In genomic region chr5:117292547-117292946, GRCm38 (mm10) we compare ENCODE assay signal across 23 mouse cellular contexts. TPM values are rescaled to one million over a fixed set of nuclear protein-coding genes. Genes with fewer than 3 reads are reported as not detected.
DNase-seq lines count a peak whose midpoint lies in the region; ATAC-seq lines count a peak whose summit lies in the region.
"Had no signal": no experiment of that assay in that cellular context is flagged by ENCODE, and none has a peak within 500 bp of the region (broad histone marks: within the 10 kb centered on the region; RNA-seq: fewer than 3 reads in every experiment).

No protein-coding gene starts in this region.

- no peak overlapping the region for H3K4me3 ChIP-seq in kidney, embryonic 15.5 days (replicated peaks)
- H3K4me3 ChIP-seq: embryonic facial prominence, embryonic 15.5 days; forebrain, embryonic 10.5 days; hindbrain, embryonic 13.5 days; limb, embryonic 12.5 days; liver, embryonic 15.5 days; myocyte had no signal

- peak; percentile 67 for DNase-seq in 3134 (ENCODE audit: extremely low read depth, insufficient read length, low spot score)
- DNase-seq in 3T3-L1 (ENCODE audit: low read depth, low spot score): peak; percentile 25
- peak; percentile 95 for DNase-seq in R1 (ENCODE audit: low read depth, low spot score)
- no peak for DNase-seq in left cerebral cortex, postnatal 4 days
- DNase-seq in urinary bladder, adult 2 months (ENCODE audit: low spot score): no peak
- no peak for DNase-seq in B cell, adult 2 months
- no peak for DNase-seq in heart, postnatal 25 days (ENCODE audit: low spot score)
- DNase-seq: adrenal gland, postnatal 25 days; cerebellum, adult 18-20 months; cerebellum, postnatal 25 days; heart, postnatal 10 days; lung, postnatal 14 days; midbrain, embryonic 14.5 days; spleen, adult 18-20 months had no signal

- peaks cover 12% of the 10 kb centered on the region for H3K4me1 ChIP-seq in kidney, embryonic 15.5 days

- no peak overlapping the region for H3K27ac ChIP-seq in kidney, embryonic 15.5 days
- H3K27ac ChIP-seq: embryonic facial prominence, embryonic 15.5 days; forebrain, embryonic 10.5 days; hindbrain, embryonic 13.5 days; limb, embryonic 12.5 days; liver, embryonic 15.5 days had no signal

- H3K9me3 ChIP-seq in kidney, embryonic 15.5 days (replicated peaks): no peaks in the 10 kb centered on the region
- H3K9me3 ChIP-seq: embryonic facial prominence, embryonic 15.5 days; hindbrain, embryonic 13.5 days; liver, embryonic 15.5 days had no signal

- intact Hi-C loops in left cerebral cortex, postnatal 4 days (cut with DNase I): no loop called here
- intact Hi-C loops in heart, postnatal 25 days (cut with DNase I): loop anchor here (5.0 kb wide), 1 partner anchor 200 kb away; no protein-coding TSS in a partner anchor

- H3K27me3 ChIP-seq in kidney, embryonic 15.5 days: no peaks in the 10 kb centered on the region
- H3K27me3 ChIP-seq: embryonic facial prominence, embryonic 15.5 days; hindbrain, embryonic 13.5 days; limb, embryonic 12.5 days; liver, embryonic 15.5 days; Patski had no signal

- ATAC-seq in kidney, embryonic 15.5 days (replicated peaks; ENCODE audit: low FRiP score): peak; percentile 62; the same call in 1 of the 2 replicates
- ATAC-seq: Patski had no signal

- H3K9ac ChIP-seq in kidney, embryonic 15.5 days: no peak overlapping the region
- H3K9ac ChIP-seq: embryonic facial prominence, embryonic 15.5 days; hindbrain, embryonic 13.5 days; limb, embryonic 12.5 days; liver, embryonic 15.5 days had no signal

- H3K36me3 ChIP-seq in kidney, embryonic 15.5 days: no peaks in the 10 kb centered on the region
- H3K36me3 ChIP-seq: embryonic facial prominence, embryonic 15.5 days; forebrain, embryonic 10.5 days; hindbrain, embryonic 13.5 days; limb, embryonic 12.5 days; liver, embryonic 15.5 days had no signal

- WGBS in kidney, embryonic 15.5 days: 42% methylated on average over 6 of the region's 6 CpGs

- H3K4me2 ChIP-seq in kidney, embryonic 15.5 days: no peak overlapping the region
- H3K4me2 ChIP-seq: embryonic facial prominence, embryonic 15.5 days; heart, embryonic 11.5 days; hindbrain, embryonic 13.5 days; limb, embryonic 12.5 days; liver, embryonic 15.5 days had no signal

RNA-seq across cellular contexts. Expression of gene Pebp1, which starts 5.1 kb away (rescaled TPM):
- polyA plus RNA-seq in kidney, embryonic 15.5 days (2015; fragmentation: Nextera tagmentation; extraction: Ambion mirVana): 760 and 766 TPM in 2 replicates
- total RNA-seq in left cerebral cortex, postnatal 4 days (2021): 100 to 1,000 TPM; 725 to 728 TPM
- 416 and 521 TPM in 2 replicates for polyA plus RNA-seq in urinary bladder, adult 2 months (2012; rRNA removed)
- total RNA-seq in heart, postnatal 25 days (2021): 100 to 1,000 TPM; 420 to 434 TPM

RNA-seq across cellular contexts. Expression of gene Vsig10, which starts 26.3 kb away (rescaled TPM):
- polyA plus RNA-seq in kidney, embryonic 15.5 days (2015; fragmentation: Nextera tagmentation; extraction: Ambion mirVana): 14.2 and 15.9 TPM in 2 replicates
- total RNA-seq in left cerebral cortex, postnatal 4 days (2021): 1 to 10 TPM; 1.9 to 3.1 TPM
- polyA plus RNA-seq in urinary bladder, adult 2 months (2012; rRNA removed): 35.6 and 36.4 TPM in 2 replicates
- total RNA-seq in heart, postnatal 25 days (2021): 10 to 100 TPM; 11.1 to 12.9 TPM

Comparison
In these comparisons a context has a peak if more than half of its experiments do, and no peak if none do; other contexts are left out.
1. DNase-seq: peak in 3134 (single experiment), 3T3-L1 (single experiment) and R1 (single experiment); none in left cerebral cortex, postnatal 4 days (single experiment), urinary bladder, adult 2 months (single experiment), B cell, adult 2 months (0 of 2) and heart, postnatal 25 days (single experiment).